Mouse (Mus musculus) right cerebral cortex, adult 2 months (tissue): Measurements from ENCODE around the gene Platr17.
"Not testable (repeated sequence)": the region's sequence is repeated elsewhere in the genome, so short reads cannot be mapped to it uniquely, and the experiment has no call there.

Source experiments
- DNase-seq, 2 experiments: peaks; one replicate each; pipeline ENCODE4 v3.0.0; 2021 to 2022; ENCODE audit warnings: low spot score in 2 of 2

Platr17 gene

DNA sequence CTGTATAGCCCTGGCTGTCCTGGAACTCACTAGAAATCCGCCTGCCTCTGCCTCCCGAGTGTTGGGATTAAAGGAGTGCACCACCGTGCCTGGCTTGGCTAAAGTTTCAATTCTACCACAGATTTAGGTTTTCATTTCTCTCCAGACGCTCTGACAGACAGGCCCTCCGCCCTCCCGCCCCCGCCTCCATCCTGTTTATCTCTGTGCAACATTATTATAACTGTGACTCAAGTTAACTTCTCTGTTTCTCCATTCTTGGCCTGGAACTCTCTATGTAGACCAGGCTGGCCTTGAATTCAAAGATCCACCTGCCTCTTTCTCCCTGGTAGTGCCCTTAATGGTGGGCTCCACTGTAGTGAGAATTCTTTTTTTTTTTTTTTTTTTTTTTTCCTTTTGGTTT, 2.4 kb upstream of the Platr17 start:
- no peak for DNase-seq

DNA sequence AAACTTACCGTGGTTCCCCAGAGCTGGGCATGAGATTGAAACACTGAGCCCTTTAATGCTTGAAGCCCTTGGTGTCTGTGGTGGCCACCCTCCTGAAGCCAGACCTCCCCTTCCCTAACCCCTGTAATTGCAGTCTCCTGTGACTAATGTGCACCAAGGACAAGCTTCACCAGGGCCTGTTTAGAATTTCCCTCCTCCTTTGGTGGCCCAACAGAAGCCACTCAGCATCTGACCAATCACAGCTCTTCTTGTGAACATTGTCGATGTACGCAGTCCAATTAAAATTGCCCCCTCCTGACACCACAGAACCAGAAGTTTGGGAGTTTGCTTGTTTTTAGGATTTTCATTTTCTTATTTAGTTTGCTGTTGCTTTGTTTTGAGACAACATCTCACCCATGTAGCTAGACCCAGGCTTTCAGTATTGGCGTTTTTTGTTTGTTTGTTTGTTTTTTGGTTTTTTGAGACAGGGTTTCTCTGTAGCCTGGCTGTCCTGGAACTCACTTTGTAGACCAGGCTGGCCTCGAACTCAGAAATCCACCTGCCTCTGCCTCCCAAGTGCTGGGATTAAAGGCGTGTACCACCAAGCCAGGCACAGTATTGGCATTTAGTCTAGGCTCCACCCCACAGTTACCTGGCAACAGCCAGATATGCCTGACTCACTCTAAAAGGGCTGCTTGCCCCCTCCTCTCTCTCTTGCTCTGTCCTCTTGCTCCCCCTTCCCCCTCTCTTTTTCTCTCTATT, 854 bp upstream of the Platr17 start:
- DNase-seq: not testable (repeated sequence)

DNA sequence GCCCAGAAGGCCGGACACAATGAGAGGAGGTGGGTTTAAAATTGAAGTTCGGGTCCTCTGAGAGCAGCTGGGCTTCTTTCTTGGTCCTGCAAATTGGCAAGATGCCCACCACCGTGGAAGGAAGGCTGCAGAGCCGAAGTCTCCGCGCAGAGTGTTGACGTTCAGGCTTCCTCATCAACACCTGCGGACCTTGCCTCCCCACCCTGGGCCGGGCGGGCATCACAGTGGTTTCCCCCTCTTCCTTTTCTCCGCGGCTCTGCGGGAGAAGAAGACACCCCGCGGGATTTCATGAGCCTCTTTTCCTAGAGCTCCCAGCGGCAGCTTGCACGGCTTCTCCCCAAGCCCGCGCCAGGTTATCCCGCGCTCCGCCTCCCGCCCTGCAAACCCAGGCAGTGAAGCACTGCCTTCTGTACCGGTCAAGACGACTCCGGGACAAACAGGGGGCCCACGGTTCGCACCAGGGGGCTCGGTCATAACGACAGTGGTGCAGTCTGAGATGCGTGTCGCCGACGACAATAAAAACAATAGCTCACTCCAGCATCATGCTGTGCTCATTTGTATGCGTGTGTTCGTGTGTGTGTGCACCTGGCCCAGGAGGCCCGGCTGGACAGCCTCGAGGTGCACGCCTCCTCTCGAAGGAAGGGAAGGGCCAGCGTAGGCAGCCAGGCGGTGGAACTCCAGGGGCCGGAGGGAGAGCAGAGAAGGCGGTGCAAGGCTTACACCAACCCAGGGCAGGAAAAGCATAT, 3.6 kb downstream of the Platr17 start:
- DNase-seq: peak; percentile 57 to 63

DNA sequence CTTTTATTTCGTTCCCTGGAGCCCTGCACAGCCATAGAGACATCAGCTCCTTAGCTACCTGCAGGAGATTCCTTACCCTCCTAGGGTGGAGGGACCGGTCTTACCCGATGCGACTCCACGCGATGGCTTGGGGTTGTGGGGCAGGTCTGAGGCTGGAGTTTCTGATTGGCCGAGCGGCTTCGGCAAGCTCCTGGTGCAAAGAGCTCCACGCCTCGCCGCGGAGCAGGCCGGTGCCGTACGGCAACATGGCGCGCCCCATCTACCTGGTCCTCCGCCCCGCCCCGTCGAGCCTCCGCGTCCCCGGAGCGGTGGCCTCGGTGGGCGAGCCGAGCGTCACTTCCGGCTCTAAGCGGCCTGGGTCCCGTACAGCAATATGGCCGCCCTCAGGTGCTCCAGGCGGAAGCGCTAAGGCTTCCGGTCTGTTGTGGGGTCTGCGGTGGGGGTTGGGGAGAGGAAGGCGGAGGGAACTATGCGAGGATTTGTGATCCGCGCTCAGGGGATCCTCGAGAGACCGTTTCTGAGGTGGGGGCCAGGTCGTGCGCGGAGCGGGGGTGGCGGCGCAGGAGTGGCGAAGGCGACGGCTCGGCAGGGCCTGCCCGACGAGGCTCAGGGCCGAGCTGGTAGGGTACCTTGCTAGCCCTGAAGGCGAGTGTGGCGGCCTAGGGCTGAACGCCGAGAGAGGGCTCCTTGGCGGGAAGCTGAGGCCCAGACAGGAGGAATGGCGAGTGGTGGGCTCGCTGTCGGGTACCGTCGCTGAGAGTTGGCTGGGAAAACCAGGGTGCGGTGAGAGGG, 4.3 kb downstream of the Platr17 start, which contains the start of gene Daxx:
Gene Daxx, plus strand, starts transcription at position 338 of the 792 bp plus-strand sequence.
- DNase-seq: peak; percentile 98 to 99

DNA sequence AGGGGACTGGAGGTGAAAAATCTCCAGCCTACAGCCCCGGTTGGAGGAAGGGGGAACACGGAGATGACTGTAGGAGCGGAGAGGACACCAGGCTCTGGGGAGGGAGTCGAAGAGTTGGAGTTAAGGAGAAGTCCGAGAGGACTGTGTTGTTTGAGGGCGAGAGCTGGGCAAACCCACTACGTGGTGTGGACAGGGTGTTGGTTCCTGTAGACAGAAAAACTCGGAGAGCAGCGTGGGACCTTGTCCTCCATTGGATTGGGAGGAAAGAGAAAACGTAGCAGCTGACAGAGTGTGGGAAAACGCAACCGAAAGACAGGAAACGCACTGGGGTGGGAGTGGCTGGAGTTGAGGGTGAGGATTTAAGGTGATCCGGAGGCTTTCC, 4.9 kb downstream of the Platr17 start:
- no peak for DNase-seq

DNA sequence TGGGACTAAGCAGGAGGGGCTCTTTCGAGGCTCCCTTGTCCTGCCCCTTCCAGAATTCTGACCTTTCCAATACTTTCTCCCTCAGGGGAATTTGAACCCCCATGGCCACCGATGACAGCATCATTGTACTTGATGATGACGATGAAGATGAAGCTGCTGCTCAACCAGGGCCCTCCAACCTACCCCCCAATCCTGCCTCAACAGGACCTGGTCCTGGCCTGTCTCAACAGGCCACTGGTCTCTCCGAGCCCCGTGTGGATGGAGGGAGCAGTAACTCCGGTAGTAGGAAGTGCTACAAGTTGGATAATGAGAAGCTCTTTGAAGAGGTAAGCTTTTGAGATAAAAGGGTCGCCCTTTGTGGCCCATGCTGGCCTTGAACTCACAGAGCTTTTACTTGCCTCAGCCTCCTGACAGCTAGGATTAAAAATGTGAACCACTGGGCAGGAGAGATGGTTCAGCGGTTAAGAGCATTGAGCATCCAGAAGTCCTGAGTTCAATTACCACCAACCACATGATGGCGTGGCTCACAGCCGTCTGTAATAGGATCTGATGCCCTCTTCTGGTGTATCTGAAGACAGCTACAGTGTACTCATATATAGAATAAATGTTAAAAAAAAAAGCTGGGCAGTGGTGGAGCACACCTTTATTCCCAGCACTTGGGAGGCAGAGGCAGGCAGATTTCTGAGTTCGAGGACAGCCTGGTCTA, 5.6 kb downstream of the Platr17 start:
- DNase-seq: no peak

DNA sequence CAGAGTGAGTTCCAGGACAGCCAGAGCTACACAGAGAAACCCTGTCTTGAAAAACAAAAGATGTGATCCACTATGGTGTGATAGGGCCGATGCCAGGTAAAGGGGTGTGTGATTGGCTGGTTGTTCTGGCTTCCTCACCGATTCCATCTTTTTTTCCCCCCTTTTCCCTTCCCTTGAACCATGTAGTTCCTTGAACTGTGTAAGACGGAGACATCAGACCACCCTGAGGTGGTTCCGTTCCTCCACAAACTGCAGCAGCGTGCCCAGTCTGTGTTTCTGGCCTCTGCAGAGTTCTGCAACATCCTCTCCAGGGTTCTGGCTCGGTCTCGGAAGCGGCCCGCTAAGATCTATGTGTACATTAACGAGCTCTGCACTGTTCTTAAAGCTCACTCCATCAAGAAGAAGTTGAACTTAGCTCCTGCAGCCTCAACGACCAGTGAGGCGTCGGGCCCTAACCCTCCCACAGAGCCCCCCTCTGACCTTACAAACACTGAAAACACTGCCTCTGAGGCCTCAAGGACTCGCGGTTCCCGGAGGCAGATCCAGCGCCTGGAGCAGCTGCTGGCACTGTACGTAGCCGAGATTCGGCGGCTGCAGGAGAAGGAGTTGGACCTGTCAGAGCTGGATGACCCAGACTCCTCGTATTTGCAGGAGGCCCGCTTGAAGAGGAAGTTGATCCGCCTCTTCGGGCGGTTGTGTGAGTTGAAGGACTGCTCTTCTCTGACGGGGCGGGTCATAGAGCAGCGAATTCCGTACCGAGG, 6.3 kb downstream of the Platr17 start:
- no peak for DNase-seq

DNA sequence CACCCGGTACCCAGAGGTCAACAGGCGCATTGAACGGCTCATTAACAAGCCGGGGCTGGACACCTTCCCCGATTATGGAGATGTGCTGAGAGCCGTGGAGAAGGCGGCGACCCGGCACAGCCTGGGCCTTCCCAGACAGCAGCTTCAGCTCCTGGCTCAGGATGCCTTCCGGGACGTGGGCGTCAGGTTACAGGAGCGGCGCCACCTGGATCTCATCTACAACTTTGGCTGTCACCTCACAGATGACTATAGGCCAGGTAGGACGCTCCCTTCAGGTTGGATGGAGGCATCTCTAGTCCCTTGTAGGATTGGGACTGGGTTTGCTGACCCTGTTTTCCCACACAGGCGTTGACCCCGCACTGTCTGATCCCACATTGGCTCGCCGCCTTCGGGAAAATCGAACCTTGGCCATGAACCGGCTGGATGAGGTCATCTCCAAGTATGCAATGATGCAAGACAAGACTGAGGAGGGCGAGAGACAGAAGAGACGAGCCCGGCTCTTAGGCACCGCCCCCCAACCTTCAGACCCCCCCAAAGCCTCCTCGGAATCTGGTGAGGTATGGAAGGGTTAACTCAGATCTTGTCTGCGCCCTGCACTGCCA, 7.0 kb downstream of the Platr17 start:
- DNase-seq: no peak

DNA sequence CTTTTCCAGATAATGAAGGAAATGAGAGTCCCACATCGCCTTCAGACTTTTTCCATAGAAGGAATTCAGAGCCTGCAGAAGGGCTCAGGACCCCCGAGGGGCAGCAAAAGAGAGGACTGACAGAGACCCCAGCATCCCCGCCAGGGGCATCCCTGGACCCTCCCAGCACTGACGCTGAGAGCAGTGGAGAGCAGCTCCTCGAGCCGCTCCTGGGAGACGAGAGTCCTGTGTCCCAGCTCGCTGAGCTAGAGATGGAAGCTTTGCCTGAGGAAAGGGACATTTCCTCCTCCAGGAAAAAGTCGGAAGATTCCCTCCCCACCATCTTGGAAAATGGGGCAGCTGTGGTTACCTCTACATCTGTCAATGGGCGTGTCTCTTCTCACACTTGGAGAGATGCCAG, 8.3 kb downstream of the Platr17 start:
- DNase-seq: no peak

DNA sequence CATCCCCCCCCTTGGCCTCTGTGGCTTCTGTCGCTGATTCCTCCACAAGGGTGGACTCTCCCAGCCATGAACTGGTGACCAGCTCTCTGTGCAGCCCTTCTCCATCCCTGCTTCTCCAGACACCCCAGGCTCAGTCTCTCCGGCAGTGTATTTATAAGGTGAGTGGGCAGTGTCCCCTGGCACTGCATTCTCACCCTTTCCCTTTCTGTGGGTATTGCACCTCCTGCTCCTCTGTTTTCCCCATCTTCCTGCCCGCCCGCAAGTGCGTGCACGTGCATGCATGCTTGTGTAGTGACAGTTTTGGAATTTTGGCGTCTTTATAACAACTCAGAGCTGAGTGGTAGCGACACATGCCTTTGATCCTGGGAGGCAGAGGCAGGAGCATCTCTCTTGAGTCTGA, 9.0 kb downstream of the Platr17 start:
- DNase-seq: no peak

DNA sequence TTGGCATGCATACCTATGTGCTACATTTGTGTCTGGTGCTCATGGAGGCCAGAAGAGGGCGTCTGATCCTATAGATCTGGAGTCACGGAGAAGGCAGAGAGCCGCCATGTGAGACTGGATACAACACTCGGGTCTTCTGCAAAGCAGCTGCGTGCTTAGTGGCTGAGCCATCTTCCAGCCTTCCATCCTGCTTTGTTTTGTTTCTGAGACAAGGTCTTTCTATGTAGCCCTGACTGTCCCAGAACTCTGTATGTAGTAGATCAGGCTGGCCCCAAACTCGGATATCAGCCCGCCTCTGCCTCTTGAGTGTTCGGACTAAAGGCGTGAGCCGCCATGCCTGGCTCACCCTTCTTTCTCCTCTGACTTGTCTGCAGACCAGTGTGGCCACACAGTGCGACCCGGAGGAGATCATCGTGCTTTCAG, 10.0 kb downstream of the Platr17 start:
- no peak for DNase-seq

DNA sequence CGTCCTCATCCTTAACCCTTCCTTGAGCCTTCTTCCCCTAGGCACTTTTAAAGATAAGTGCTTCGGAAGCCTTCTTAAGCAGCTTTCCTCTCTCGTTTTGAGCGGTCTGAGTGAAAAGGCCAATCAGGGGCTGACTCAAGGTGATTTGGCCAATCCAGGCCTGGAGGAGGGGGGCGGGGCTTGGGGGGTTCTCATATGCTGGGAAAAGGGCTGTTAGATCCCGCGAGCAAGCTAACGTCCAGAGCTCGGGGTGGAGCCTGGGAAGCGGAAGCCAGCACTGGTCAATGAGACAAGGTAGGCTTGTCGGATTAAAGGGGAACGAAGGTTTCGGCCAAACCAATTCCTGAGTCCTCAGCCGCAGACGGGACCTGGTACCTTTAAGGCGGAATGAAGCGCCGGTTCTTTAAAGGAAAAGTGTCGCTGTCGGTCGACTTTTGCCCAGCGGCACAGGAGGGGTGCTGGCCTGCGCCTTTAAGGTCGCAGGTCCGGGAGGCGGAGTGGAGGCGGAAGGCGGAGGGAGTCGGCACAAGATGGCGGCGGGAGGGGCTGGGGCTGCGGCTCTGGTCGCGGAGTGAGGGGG, 10.8 kb downstream of the Platr17 start, which contains the start of the genes Tapbp and Zbtb22:
Gene Tapbp, plus strand, starts transcription at position 229 of the 580 bp plus-strand sequence.
Gene Zbtb22, plus strand, starts transcription at position 234 of the 580 bp plus-strand sequence.
- DNase-seq: peak; percentile 96 to 98

DNA sequence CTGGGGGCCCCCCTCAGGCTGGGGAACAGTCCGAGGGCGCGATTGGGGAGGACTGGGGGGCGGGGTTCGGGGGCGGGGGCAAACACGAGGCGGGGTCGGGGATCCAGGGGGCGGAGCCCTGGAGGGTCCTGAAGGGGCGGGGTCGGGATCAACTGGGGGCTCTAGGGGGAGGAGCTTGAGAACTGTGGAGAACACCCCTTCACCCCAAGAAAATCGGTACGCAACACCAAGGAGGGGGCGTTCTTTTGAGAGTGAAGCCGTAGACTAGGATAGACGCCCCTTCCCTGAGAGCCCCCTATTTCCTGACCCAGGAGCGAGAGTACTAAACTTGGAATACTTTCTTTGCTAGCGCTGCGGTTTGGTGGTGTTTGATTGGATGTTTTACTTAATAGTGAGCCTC, 11.4 kb downstream of the Platr17 start:
- no peak for DNase-seq

DNA sequence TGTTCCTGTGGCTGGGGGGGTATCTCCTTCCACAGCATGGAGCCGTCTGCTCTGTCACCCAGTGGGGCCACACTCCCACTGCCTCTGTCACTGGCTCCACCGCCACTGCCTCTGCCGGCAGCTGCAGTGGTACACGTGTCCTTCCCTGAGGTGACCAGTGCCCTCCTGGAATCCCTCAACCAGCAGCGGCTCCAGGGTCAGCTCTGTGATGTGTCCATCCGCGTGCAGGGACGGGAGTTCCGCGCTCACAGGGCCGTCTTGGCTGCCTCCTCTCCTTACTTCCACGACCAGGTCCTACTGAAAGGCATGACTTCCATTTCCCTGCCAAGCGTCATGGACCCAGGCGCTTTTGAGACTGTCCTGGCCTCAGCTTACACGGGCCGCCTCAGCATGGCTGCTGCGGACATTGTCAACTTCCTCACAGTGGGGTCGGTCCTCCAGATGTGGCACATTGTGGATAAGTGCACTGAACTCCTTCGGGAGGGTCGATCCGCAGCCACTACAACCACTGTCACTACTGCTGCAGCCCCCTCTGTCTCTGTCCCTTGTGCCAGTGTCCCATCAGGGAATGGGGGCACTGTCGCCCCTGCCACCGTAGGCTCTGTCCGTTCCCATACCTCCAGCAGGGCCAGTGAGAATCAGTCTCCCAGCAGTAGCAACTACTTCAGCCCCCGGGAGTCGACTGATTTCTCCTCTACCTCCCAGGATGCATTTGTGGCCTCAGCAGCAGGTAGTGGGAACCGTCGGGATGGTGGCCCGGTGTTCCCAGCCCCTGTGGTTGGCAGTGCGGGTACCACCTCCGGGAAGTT, 12.1 kb downstream of the Platr17 start:
- peak in 1 of 2 experiments; percentile 5 for DNase-seq

DNA sequence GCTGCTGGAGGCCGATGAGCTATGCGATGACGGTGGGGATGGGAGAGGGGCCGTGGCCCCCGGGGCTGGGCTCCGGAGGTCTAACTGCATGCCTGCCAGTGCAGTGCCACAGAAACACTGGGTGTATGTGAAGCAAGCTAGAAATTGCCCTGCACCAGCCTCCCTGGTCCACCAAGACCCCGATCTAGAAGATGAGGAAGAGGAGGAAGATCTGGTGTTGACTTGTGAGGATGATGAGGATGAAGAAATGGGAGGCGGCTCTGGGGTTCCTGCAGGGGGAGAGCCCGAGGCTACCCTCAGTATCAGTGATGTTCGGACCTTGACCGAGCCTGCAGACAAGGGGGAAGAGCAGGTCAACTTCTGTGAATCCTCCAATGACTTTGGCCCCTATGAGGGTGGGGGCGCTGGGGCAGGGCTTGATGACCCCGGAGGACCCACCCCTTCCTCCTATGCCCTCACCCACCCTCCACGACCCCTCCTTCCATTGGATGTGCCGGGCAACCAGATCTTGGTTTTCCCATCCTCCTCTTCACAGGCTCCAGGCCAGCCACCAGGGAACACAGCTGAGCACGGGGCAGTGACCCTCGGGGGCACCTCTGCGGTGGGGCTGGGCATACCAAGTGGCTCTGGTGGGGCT, 12.8 kb downstream of the Platr17 start:
- no peak for DNase-seq

DNA sequence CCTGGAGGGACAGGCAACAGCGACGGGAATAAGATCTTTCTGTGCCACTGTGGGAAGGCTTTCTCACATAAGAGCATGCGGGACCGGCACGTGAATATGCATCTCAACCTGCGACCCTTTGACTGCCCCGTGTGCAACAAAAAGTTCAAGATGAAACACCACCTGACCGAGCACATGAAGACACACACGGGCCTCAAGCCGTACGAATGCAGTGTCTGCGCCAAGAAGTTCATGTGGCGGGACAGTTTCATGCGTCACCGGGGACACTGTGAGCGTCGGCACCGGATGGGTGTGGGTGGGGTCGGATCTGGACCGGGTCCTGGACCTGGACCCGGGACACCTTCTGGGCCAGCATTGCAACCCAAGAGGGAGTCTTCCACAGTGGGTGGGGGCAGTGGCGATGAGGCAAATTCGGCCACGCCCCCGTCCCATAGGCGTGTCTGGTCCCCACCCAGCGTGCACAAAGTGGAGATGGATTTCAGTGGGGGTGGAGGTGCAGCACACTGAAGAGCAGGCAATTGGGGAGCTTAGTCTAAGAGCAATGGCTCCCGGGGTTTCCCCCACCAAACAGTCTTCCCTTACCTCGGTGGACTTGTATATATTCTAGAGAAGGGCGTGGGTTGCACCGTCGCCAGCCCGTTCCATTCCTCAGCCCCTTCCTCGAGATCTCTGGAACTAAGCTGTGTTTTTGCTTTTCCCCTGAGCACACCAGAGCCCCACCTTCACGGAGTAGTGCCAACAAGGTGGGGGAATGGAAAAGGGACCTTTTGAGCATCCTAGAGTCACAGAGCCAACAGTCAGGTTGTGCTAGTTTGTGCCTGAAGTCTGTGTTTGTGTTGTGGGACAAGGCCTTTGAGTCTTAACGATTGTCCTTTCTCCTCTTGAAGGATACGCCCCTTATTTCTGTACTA, 13.6 kb downstream of the Platr17 start:
- DNase-seq: no peak
